Mouse (Mus musculus): ENCODE results near the gene 4933434E20Rik.
A peak's percentile ranks its signal among the peaks of the same experiment; 100 is the strongest.

DNA sequence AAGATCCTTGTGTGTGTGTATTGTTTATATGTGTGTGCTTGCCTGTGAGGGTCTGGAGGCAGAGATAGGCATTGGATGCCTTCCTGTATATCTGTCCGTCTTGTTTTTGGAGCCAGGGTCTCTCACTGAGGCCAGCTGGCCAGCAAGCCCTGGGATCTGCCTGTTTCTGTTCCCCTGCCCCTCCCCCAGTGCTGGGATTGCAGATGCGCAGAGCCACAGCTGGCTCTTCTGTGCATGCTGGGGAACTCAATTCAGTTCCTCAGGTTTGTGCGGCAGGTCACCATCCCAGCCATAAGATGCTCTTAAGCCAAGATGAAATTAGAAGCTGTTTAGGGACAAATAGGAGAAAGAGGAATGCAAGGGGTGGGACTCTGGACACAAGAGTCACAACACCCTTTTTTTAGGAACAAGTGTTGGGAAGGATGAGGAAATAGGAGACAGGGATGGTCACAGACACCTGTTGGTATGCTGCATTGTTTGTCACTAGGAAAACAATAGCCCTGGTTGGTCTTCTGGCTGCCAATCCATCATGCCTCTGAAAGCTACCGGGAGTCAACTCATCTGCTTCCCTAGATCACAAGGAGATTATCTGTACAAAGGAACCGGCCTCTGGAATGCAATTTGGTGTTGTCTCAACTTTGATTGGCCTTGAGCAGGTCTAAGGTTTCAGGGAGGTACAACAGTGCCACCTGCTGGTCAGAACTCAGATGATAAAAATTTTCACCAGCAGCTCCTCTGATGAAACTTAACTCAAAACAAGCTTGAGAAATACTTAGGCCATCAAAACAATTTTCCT lies 25.7 kb downstream of the 4933434E20Rik start:
- TF ChIP-seq CTCF (IDR thresholded peaks at IDR 0.05; ENCODE audit: control insufficient read depth, insufficient read depth, insufficient read length) (no peak), FOSL1 (IDR thresholded peaks at IDR 0.05; ENCODE audit: insufficient read depth, low read length, poor library complexity, severe bottlenecking) (no peak), USF1 (IDR thresholded peaks at IDR 0.05; ENCODE audit: low read depth) (no peak), MAX (IDR thresholded peaks at IDR 0.05) (no peak), CEBPB (IDR thresholded peaks at IDR 0.05; ENCODE audit: low read depth) (no peak), MYOD1 (IDR thresholded peaks at IDR 0.05; ENCODE audit: control insufficient read depth, insufficient read length, low read depth) (peak; percentile 12), MYOG (IDR thresholded peaks at IDR 0.05; ENCODE audit: control insufficient read depth, extremely low read depth, insufficient read length) (no peak)

Measured in C2C12 (cell line).